Mouse (Mus musculus): ENCODE results near the gene Scd2. TPM values are rescaled to one million over a fixed set of nuclear protein-coding genes. Genes with fewer than 3 reads are reported as not detected.
"Not testable (repeated sequence)": the region's sequence is repeated elsewhere in the genome, so short reads cannot be mapped to it uniquely, and the experiment has no call there.

Scd2 gene
- total RNA-seq, 2 experiments from 2014 or later: 62.2 to 71.9 TPM

DNA sequence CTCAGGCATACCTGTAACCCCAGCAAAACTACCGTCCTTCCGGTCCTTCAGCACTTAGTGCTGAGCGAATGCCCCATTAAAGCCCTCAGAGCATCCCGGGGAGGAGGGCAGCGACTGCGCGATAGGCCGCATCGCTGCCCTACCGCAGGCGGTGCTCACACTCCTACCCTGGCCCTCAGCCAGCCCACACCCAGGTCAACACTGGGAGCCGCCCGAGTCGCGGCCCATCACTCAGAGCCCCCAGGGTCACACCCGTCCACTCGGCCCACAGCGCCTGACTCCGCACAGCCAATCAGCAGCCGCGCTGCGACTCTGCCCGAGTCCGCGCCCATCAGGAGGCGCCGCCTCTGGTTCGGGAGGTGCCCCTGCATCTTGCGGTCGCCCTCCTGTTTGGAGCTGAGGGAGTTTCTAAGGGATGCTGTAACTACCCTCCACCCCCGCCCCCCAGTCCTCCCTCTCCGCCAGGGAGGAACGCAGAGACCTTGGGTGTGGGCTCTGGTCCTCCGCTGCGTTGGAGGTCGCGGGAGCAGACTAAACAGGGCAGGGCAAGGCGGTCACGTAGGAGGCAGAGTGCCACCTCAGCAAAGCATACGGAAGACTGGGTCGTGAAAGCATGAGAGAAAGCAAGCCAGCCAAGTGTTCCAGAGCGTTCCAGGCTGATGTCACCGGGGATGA is 26.5 kb upstream of the Scd2 start:
- ATAC-seq (replicated peaks; ENCODE audit: low FRiP score, low TSS enrichment, poor library complexity, severe bottlenecking): peak; percentile 95

DNA sequence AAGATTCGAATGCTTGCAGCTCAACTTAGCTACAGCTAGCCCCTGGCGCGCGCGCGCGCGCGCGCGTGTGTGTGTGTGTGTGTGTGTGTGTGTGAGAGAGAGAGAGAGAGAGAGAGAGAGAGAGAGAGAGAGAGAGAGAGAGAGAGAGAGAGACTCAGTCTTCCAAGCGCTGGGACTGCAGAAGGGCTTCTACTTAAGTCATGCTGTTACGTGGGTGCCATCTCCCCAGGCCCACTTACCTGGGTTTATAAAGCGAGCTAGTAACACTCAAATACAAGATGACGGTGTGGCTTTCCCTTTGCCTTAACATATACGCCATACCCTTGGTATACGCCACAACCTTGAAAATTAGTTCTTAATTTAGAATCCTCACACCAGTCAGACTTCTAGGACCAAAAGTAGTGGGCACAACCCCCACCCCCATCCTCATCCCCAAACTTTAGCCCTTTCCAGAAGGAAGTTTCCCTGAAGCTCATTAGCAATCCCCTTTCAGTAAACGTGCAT is 25.9 kb upstream of the Scd2 start:
- no peak for ATAC-seq (replicated peaks; ENCODE audit: low FRiP score, low TSS enrichment, poor library complexity, severe bottlenecking)

DNA sequence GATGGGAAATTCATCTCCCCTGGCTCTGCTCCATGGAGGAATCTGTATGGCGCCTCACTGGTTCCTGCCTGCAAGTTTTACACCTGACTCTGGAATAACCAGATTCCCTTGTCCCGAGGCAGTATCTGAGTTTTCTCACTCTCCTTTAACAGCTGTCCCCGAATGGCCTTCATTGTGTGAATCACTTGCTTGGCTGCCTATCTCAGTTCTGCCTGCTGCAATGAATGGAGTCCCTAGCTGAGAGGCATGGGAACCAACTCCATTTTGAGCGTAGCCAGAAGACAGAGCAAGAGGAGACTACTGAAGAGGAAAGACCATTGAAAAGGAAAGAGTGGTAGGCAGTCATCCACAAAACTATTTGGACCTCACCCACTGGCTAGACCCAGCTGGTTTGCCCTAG is 19.8 kb upstream of the Scd2 start:
- ATAC-seq (replicated peaks; ENCODE audit: low FRiP score, low TSS enrichment, poor library complexity, severe bottlenecking): no peak

DNA sequence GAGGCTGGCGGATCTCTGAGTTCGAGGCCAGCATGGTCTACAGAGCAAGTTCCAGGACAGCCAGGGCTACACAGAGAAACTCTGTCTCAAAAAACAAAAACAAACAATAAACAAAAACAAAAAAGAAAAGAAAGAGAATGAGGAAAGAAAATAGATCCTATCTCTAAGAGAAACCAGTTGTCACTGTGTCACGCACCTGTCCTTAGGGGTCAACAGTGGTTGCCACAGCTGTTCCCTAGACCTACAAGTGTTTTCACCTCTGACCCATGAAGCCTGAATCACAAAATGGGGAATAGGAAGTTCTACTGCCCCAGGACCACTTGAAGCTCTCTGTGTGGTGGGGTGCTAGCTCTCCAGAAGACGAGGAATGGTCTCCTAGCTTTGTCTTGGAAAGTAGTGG is 19.0 kb upstream of the Scd2 start:
- no peak for ATAC-seq (replicated peaks; ENCODE audit: low FRiP score, low TSS enrichment, poor library complexity, severe bottlenecking)

DNA sequence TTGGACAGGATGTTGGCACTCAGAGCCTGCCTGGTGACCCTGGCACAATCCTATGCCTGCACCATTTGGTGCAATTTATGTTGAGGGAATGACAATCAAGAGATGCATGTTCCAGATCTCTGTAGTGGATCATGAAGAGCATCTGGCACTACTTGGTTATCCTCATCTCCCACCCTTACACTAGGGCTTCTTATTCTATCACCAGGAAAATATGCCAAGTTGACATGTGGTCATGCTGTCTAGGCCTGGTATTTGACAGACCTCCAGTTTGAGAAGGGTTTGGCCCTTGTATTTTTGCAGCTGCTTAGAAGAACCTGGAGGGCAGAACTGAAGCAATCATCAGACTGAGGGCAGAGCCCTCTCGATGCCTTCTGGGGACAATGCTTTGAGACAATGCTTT is 18.1 kb upstream of the Scd2 start:
- no peak for ATAC-seq (replicated peaks; ENCODE audit: low FRiP score, low TSS enrichment, poor library complexity, severe bottlenecking)

DNA sequence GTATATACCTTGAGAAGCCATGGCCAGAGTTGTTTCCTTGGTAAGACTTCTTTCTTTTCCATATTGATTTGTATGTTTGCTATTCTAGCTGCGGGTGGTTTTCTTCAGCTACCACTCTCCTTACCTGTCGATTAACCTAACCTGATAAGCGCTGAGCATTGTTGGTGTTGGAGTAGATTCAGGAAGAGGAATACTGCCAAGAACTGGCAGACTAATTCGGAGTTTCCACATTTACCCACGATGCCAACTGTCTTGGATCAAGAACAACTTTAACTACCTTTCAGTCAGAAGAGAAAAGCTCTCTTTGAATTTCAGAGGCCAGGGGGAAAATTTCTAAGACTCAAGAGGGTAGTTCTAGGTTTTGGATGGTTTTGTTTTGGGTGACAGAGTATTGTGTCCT is 16.6 kb upstream of the Scd2 start:
- ATAC-seq (replicated peaks; ENCODE audit: low FRiP score, low TSS enrichment, poor library complexity, severe bottlenecking): no peak

DNA sequence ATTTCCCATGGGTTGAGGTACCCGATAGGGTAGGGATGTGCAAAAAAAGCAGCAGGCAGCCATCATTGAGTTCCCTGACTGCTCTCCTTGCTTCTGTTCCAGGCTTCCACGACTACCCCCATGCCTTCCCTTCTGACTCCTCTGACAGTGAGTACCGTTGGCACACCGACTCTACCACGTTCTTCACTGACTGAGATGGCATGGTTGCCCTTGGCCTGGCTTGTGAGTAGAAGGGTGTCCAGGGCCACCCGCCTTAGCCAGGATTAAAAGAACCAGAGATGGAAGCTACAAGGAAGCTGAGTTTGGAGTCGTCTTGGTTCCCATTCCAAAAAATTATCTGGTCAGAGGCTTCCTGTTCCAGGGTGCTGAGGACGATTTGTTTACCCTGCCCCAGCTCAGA is 15.5 kb upstream of the Scd2 start:
- ATAC-seq (replicated peaks; ENCODE audit: low FRiP score, low TSS enrichment, poor library complexity, severe bottlenecking): no peak

DNA sequence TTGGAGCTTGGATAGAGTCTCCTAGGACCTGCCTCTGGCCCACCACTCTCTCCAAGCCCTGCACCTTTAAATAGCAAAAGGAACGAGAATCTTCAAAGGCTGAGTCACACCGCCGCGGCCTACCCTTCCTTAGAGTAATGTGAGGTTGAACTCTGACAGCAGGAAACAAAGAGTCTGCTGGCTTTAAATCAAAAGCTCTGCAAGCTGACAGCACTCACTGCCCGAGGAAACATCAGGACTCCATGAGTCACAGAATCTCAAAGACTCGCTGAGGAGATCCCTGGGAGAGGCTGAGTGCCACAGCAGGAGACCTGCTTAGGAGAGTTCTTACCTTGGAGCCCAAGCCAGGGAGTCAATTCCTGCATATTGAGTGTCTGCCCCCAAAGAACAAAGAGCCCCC is 12.7 kb upstream of the Scd2 start:
- ATAC-seq (replicated peaks; ENCODE audit: low FRiP score, low TSS enrichment, poor library complexity, severe bottlenecking): no peak

DNA sequence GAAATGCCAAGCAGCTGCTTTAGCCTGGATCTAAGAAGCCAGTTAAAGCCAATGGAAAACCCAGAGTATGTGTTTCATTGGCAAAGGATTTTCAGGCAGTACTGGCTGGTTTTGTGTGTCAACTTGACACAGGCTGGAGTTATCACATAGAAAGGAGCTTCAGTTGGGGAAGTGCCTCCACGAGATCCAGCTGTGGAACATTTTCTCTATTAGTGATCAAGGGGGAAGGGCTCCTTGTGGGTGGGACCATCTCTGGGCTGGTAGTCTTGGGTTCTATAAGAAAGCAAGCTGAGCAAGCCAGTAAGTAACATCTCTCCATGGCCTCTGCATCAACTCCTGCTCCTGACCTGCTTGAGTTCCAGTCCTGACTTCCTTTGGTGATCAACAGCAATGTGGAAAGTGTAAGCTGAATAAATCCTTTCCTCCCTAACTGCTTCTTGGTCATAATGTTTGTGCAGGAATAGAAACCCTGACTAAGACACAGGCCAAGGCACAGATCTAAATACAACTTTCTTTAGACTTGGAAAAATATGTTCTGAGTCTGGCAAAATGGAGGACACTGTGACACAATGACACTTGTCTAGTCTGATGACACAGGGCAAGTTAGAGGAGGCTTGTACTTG is 11.5 kb upstream of the Scd2 start:
- not testable (repeated sequence) for ATAC-seq (replicated peaks; ENCODE audit: low FRiP score, low TSS enrichment, poor library complexity, severe bottlenecking)

DNA sequence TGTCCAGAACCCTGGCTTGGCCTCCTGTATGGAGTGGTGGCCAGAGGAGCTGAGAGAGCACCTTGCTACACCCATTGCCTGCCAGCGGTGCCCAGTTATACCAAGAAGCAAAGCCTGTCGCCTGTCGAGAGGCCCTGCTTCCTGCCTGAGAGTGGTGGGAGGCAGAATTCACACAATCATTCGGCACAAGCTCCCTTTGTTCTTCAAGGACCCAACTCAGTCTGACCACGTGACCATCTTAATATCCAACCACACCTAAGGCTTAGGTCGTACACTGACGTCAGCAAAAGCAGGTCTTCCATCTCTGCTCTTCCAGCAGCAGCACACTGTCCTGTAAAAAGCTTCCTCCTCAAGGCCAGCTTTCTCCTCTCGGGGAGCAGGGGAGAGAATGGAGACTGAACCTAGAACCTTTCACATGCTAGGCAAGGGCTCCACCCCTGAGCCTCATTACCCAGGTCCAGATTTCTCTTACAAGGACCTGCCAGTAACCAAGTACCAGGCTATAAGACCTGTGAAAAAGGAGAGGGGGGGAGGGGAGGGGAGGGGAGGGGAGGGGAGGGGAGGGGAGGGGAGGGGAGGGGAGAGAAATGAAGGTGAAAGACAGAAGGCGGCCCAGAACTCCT is 10.8 kb upstream of the Scd2 start:
- ATAC-seq (replicated peaks; ENCODE audit: low FRiP score, low TSS enrichment, poor library complexity, severe bottlenecking): no peak

DNA sequence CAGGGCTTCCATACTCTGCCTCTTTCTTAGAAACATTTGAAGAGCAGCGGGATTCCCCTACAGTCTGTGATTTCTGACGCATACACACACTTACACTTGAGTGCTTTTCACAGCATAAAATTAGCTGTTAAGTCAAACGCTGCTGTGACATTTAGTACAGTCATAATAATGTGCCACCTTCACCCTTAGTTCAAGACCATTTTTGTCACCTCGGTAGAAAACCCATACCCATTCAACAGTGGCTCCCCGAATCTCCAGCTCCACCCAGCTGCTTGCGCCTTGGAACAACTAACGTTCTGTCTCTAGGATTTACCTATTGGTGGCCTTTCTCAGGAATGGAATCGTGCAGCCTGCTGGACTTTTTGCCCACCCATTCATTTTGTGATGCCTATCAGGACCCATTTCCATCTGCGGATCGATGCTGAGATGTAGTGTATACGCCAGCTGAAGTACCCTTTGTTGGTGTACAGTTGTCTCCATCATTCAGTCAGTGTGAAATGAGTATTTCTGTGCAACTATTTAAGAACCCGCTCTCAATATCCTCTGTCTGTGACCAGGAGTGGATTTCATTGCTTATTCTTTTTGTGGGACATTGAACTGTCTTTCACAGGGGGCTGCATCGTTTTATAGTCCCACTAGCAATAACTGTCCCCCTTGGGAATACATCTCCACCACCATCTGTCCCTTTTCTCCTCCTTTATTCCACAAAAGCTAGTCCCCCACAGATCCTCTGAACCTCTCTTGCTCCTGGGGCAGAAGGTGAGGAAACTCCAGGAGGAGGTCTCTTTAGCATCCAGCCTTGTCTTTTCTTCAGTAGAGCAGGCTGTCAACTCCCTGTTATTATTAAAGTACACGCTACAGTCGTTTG is 10.1 kb upstream of the Scd2 start:
- no peak for ATAC-seq (replicated peaks; ENCODE audit: low FRiP score, low TSS enrichment, poor library complexity, severe bottlenecking)

DNA sequence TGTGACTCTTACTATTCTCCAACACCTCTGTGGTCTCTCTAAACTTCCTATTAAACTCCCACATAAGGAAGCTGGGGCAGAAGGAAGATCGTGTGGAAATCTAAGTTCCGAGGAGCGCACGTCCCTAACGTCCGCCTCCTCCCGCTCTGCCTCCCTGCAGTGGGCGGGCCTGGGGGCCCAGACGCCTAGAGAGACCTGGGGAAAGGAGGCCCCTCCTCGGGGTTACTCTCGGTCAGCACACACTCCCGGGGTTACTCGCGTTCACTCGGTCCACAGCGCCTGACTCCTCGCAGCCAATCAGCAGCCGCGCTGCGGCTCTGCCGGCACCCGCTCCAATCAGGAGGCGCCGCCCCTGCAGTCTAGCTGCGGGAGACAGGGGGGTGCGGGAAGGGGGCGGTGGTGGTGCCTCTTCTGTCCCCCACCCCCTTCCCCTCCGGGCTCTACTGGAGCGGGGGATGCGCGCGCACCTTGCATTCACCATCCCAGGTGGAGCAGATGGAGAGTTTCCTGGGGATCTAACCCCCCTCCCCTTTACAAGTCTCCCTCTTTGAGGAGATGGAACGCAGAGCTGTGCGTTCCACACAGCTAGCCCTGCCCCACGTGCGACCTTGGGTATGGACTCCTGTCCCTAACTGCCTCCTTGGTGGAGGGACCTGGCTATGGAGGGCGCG is 9.3 kb upstream of the Scd2 start:
- ATAC-seq (replicated peaks; ENCODE audit: low FRiP score, low TSS enrichment, poor library complexity, severe bottlenecking): peak; percentile 97

DNA sequence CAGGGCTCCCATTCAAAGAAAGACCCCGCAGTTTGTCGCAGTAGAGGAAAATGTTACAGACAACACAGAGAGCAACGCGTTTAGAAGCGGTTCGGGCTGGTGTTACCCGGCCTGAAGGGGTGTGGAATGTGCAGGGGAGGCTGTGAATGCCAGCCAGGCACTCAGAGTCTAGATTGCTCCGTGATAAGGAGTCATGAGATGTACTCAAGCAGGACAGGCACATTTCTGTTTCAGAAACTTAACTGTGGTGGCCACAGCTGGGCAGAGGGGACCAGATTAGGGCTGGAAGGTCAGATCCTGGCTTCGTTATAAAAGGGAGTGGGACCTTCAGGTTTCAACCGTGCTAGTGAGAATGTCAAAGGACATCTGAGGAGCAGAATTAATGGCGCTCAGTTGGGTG is 8.8 kb upstream of the Scd2 start:
- peak; percentile 53 for ATAC-seq (replicated peaks; ENCODE audit: low FRiP score, low TSS enrichment, poor library complexity, severe bottlenecking)

DNA sequence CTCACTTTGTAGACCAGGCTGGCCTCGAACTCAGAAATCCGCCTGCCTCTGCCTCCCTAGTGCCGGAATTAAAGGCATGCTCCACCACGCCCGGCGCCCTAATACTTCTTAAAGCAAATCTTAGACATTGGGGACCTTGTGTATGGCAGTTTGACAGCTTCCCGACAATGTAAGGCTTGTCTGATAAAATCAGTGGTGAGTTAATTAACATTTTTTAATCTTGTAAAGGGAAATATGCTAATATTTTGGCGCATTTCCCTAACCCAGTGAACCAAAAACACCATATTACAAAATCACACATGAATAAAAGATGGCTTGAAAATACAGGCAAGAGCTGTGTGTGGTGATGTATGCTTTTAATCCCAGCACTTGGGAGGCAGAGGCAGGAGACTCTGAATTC is 7.9 kb upstream of the Scd2 start:
- no peak for ATAC-seq (replicated peaks; ENCODE audit: low FRiP score, low TSS enrichment, poor library complexity, severe bottlenecking)

DNA sequence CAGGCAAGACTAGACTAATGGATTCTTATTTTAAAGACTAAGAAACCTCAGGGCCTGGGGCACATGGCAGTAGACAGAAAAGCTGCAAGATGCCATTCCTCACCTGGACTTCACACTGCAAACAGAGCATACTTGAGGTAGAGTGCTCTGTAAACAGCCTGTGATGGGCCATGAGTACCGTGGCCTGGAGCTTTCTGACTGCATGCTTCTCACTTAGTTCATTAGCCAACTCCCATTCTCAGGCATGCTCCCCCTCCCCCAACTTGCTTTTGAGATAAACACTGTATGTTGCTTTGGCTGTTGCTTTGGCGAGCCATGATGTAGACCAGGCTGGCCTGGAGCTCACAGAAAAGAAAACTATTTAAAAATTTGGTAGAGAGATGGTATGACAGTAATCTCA is 7.4 kb upstream of the Scd2 start:
- no peak for ATAC-seq (replicated peaks; ENCODE audit: low FRiP score, low TSS enrichment, poor library complexity, severe bottlenecking)

DNA sequence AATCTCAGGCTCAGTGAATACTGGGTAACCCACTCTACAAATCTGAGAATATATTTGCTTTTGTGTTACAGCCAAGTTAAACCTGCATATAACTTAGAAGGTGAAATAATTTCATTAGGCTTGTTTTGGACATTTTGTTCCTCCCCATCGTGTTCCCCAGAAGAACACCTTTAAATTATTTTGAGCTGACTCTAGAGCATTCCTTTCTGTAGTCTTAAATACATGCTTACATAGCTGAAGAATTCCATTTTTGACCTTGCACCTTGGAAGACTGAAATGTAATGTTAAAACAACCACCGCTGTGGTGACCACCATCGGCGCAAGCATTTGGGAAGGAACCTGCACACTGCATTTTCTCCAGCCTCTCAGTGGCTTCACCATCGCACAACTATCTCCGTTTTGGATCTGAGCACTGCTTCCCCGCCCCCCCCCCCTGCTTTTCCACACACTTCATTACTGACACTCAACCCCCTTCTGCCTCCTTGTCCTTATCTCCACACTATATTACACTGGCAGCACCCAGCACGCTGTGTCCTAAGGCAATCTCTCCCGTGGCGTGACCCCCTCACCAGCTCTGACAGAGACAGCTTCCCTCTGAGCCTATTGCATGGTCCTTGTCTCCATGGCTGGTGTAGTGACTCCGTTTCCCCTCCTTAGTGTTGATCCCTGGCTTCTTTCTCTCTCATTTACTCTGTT is 5.9 kb upstream of the Scd2 start:
- no peak for ATAC-seq (replicated peaks; ENCODE audit: low FRiP score, low TSS enrichment, poor library complexity, severe bottlenecking)

DNA sequence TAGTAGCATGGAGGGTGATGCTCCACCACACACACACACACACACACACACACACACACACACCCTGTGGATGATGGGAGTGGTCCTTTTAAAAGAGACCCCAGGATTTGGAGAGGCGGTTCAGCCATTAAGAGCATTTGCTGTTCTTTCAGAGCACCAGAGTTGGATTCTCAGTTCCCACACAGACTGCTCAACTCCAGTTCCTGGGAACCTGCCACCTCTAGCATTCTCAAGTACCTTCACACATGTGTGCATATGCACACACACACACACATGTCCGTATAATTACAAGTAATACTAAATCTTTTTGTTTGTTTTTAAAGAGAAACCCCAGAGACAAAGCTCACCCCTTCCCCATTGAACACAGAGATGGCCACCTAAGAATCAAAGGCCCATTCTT is 1.4 kb upstream of the Scd2 start:
- ATAC-seq (replicated peaks; ENCODE audit: low FRiP score, low TSS enrichment, poor library complexity, severe bottlenecking): no peak

DNA sequence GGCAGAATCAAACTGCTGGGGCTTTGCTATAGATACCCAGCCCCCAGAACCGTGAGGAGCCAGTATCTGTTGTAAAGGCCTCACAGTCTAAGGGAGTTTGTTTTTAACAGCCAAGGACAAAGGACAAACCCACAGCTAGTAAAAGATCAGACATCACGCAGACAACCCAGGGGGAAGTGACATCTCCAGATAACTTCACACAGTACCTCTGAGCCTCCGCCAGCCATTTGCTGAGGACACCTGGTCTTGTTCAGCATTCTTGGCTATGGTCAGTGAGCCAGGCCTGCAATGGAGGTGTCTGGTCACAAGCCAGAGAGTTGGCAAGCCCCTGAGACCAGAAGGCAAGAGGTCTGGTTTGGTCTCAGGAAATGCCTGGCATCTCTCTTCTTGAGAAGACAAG is 991 bp upstream of the Scd2 start:
- ATAC-seq (replicated peaks; ENCODE audit: low FRiP score, low TSS enrichment, poor library complexity, severe bottlenecking): no peak

All from megakaryocyte-erythroid progenitor cell, adult 5-6 weeks (primary cell).